Mouse (Mus musculus) frontal cortex, postnatal 25 days (tissue): ENCODE data around the gene Ano6.

Experiments used
- DNase-seq, 2 experiments: peaks; one replicate each; pipeline ENCODE4 v3.0.0; 2022; ENCODE audit warnings: low spot score in 2 of 2

The Ano6 gene

GRCm38 (mm10) chr15:95768703-95769102 is 21.9 kb upstream of the Ano6 start:
- DNase-seq, result no peak

- no peak for DNase-seq
Measured at GRCm38 (mm10) chr15:95769576-95769975, 21.1 kb upstream of the Ano6 start.

DNA sequence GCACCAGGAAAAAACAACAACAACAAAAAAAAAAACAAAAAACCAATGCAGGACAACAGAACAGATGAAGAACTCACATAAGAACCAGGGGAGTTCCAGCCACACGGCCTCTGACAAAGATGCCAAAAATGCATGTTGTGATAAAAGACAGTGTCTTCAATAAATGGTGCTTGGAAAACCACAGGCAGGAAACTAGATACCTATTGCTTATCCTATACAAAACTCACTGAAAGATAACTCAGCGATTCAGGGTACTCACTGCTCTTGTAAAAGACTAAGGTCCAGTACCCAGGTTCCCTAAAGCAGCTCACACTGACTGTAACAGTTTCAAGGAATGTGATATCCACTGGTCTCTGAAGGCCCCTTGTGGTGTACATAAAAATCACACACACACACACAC is 20.3 kb upstream of the Ano6 start:
- no peak for DNase-seq

DNA sequence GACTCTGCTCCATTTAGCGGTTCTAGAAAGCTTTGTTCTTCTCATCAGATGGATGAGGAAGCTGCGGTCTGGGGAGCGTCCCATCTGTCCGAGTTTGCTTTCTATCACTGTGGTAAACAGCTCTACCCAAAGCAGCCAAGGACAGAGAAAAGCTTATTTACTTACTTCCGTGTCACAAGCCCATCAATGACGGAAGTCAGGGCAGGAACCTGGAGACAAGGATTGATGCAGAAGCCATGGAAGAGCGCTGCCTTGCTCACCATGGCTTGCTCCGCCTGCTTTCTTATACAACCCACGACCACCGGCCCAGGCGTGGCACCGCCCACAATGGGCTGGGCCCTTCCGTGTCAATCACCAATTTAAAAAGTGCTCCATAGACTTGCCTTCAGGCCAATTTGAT is 18.3 kb upstream of the Ano6 start:
- no peak for DNase-seq

DNA sequence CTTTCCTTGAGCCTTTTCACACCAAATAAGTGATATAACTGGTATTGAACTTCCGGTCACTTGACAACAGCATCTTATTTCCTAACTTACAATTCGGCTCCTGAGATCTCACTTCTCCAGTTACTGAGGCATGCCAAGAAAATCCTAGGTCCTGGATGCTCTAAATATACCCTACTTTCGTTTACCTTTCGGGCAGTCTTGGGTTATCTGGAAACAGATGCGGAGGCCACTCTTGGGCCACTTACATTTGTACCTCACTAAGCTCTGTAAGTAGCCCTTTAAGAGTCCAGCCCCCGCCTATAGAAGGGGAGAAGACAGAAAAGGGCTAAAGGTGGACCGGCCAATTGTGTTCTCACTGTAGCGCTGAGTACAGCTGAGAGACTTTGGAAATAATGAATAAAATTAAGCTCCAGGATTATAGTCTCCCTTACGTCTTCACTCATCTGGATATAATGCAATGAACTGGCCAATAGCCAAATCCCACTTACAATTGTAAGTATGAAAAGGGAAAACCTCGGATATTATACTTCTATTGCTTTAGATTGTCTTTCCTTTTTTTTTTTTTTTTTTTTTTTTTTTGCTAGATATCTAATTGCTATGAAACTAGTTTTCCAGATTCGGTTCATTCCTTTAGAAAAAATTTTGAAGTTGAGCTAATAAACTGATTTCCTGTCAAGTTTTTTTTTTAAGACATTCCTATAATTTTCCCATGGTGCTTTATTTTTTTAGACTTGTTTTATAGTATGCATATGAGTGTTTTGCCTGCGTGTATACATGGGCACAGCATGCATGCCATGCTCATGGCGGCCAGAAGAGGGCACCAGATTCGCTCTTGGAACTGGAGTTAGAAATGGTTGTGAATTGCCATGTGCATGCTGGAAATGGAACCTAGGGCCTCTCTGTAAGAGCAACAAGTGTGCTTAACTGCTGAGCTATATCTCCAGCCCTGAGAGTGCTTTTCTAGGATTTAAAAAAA is 17.5 kb upstream of the Ano6 start:
- peak; percentile 16 to 29 for DNase-seq

DNA sequence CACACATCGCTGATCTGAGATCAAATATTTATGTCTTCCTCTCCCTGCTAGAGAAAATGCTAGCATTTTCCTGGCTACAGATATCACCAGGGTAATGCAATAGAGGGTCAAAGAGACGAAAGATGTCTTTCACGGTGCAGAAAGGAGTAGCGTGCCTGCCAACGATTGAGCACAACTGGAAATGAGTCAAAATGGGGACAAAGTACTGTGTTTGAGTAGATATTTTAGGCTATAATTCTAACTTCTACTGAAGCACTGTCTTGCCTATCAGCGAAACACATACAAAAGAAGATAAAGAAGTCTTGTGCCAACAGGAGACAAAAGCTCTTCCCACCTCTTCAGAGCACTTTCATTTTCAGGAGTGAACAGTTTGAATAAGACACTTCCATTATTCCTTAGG is 16.4 kb upstream of the Ano6 start:
- DNase-seq, result no peak

DNA sequence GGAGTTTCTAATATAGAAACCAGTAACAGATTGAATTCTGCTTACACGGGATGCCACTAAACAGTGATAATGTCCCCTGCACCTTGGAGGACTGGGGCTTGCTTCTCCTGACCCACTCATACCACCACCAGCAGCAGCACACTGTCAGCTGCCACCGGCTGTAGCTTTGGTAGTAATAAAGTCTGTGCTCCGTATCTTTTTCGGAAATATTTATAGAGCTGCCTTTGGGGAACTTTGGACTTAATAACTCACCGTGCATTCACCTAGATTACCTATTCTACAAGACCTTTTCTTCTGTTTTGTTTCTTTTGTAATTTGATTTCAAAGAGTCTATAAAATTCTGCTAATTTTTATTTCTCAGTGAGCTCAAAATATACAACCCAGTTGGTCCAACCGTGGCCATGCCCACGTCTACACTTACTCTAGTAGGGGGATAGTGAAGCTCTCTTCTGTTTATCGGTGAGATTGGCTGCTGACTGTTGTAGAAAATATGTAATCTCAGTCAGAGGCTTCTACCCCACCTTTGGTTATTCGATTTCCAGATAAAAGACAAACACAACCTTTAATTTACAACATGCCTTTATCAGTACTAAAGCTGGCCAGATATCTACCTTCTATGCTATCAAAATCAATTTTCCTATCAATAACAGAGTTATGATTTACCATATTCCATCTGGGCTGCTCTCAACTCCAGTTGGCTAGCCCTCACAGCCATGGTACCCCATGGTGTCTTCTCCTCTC is 15.8 kb upstream of the Ano6 start:
- DNase-seq, result no peak

GRCm38 (mm10) chr15:95777743-95778142 is 12.9 kb upstream of the Ano6 start:
- DNase-seq, result no peak

DNA sequence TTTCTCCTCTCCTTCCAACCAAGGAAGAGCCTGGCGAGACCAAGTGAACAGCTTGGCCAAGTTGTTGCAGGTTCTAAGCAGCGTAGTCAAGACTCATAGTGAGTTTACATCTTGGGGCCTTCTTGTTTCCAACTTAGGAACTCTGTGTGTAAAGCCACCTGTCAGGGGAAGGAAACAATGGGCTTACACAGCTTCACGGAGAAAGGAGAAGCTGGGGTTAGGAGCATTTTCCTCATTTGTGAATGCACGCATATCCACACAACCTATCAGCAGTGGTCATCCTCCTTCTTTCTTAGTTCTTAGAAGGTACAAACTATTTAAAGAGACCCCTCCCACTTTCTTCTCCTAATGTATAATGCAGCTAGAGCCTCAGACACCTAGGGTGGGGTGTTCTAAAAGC is 11.9 kb upstream of the Ano6 start:
- DNase-seq, result no peak

- no peak for DNase-seq
Measured at GRCm38 (mm10) chr15:95786624-95787023, 4.0 kb upstream of the Ano6 start.

- no peak for DNase-seq
Measured at GRCm38 (mm10) chr15:95787578-95787977, 3.1 kb upstream of the Ano6 start.

- peak in 1 of 2 experiments; percentile 17 for DNase-seq
Measured at GRCm38 (mm10) chr15:95789562-95790528, 798 bp upstream of the Ano6 start.

DNA sequence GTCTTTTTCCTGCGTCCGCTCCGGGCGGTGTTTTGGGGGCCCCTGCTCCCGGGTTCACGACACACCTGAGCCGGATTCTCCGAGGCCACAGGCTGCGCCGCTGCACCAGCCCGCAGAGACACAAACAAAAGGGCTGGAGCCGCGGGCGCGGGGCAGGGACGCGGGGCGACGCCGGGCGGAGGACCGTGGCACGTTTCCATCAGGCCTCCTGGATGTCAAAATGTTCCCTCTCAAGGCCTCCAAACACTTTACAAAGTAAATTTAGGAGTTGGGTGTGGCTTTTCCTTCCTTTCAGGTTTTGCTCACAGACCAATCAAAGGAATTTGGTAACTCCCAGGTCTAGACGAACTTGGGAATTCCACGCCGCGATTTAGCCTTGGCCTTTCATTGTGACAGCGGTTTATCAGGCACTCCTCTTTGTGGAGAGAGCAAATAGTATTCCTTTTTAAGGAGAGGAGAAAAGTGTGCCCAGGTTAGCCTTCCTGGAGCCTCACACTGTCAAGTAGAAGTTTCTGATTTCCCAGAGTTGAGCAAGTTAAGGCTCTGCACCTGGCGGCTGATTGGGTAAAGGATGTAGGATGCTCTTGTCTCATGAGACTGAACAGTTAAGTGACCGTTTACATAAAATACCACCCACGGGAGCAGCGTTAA is 623 bp downstream of the Ano6 start:
- DNase-seq, result no peak

DNA sequence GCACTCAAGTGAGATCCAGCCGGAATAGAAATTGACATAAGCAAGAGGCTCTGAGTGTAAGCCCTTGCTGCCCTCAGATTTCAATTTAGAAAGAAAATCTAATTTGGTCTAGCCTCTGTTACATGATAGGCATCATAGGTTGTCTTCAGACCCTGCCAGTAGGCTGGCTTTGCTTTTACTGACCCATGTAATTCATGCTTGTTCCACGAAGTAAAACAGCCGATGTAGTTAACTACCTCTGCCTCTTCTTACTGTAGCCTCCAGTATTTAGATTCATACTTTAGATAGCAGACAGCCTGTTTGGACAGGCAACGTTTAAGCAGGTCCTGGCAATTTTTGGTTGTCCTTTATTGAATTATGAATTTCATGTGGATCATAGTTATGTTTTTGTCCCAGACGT is 1.2 kb downstream of the Ano6 start:
- DNase-seq, result no peak

- no peak for DNase-seq
Measured at GRCm38 (mm10) chr15:95792261-95793260, 1.9 kb downstream of the Ano6 start.

DNA sequence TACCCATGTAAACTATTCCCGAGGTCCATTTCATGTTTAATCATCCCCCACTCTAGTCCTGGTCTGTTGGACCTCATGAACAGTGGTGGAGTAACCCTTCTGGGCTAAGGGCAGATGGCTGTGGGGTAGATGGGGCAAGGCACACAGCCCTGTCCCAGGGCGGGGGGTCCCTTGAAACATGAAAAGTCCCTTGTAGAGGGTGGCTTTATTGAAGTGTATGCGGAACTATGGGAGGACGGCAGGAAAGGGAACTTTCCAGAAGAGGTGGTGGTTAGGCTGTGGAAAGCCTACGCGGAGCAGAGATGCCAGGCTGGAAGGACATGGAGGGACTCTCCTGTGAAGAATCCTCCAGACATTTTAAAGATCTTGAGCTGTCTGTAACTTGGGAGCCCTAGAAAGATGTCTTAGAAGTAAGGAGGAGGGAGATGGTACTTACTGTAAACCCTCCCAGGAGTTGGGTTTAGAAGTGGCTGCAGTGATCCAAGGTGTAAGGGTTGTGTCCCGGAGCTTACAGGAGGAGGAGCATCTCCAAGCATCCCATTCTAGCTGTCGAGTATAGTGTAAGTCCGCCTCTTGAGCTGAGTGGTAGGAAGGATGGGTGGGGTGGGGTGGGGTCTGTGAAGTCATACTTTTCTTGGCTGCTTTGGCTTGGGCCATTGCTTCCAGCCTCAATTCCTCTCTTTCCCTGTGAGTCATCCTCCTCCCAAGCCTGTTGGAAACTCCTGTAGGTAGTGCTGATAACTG is 3.3 kb downstream of the Ano6 start:
- no peak for DNase-seq

- no peak for DNase-seq
Measured at GRCm38 (mm10) chr15:95794611-95795565, 4.2 kb downstream of the Ano6 start.

- DNase-seq, result no peak
Measured at GRCm38 (mm10) chr15:95796062-95796461, 5.4 kb downstream of the Ano6 start.
